10 mouse cellular contexts compared by ENCODE assay signal in genomic region chr5:112427283-112427682, GRCm38 (mm10). TPM values are rescaled to one million over a fixed set of nuclear protein-coding genes. Genes with fewer than 3 reads are reported as not detected.
DNase-seq lines count a peak whose midpoint lies in the region; ATAC-seq lines count a peak whose summit lies in the region.
"Had no signal": no experiment of that assay in that cellular context is flagged by ENCODE, and none has a peak within 500 bp of the region (broad histone marks: within the 10 kb centered on the region; RNA-seq: fewer than 3 reads in every experiment).

No protein-coding gene starts in this region.

- no peak overlapping the region for H3K9ac ChIP-seq in hindbrain, embryonic 12.5 days
- no peak overlapping the region for H3K9ac ChIP-seq in midbrain, embryonic 16.5 days (ENCODE audit: low read depth, low read length)
- H3K9ac ChIP-seq: embryonic facial prominence, embryonic 13.5 days had no signal

- H3K27ac ChIP-seq in hindbrain, embryonic 10.5 days = no peak overlapping the region
- no peak overlapping the region for H3K27ac ChIP-seq in hindbrain, embryonic 12.5 days
- no peak overlapping the region for H3K27ac ChIP-seq in midbrain, embryonic 16.5 days (ENCODE audit: low read length)
- H3K27ac ChIP-seq: embryonic facial prominence, embryonic 13.5 days had no signal

- no peak for ATAC-seq in hindbrain, embryonic 12.5 days (ENCODE audit: low FRiP score)
- ATAC-seq in midbrain, embryonic 16.5 days = peak; percentile 44; the same call in 1 of the 2 replicates

- H3K4me1 ChIP-seq in hindbrain, embryonic 10.5 days (replicated peaks) = peaks cover 37% of the 10 kb centered on the region
- peaks cover 9% of the 10 kb centered on the region for H3K4me1 ChIP-seq in hindbrain, embryonic 12.5 days
- H3K4me1 ChIP-seq in midbrain, embryonic 16.5 days (ENCODE audit: control insufficient read depth, insufficient read depth, low read length) = peaks cover 4% of the 10 kb centered on the region

- H3K4me2 ChIP-seq in hindbrain, embryonic 12.5 days (replicated peaks) = no peak overlapping the region
- no peak overlapping the region for H3K4me2 ChIP-seq in midbrain, embryonic 16.5 days (ENCODE audit: low read length)
- H3K4me2 ChIP-seq: embryonic facial prominence, embryonic 13.5 days had no signal

- no peaks in the 10 kb centered on the region for H3K36me3 ChIP-seq in hindbrain, embryonic 10.5 days
- H3K36me3 ChIP-seq in hindbrain, embryonic 12.5 days = no peaks in the 10 kb centered on the region
- H3K36me3 ChIP-seq in midbrain, embryonic 16.5 days (ENCODE audit: control insufficient read depth, insufficient read depth, low read length) = no peaks in the 10 kb centered on the region
- H3K36me3 ChIP-seq: embryonic facial prominence, embryonic 13.5 days had no signal

- H3K9me3 ChIP-seq in hindbrain, embryonic 10.5 days = no peaks in the 10 kb centered on the region
- H3K9me3 ChIP-seq in hindbrain, embryonic 12.5 days (replicated peaks) = no peaks in the 10 kb centered on the region
- no peaks in the 10 kb centered on the region for H3K9me3 ChIP-seq in midbrain, embryonic 16.5 days (replicated peaks; ENCODE audit: control insufficient read depth, low read length, poor library complexity, severe bottlenecking)
- H3K9me3 ChIP-seq: embryonic facial prominence, embryonic 13.5 days had no signal

- 48% methylated on average over 2 of the region's 2 CpGs for WGBS in hindbrain, embryonic 10.5 days
- WGBS in hindbrain, embryonic 12.5 days = 50% methylated on average over 2 of the region's 2 CpGs
- WGBS in midbrain, embryonic 16.5 days = 43% methylated on average over 2 of the region's 2 CpGs

- no peak overlapping the region for H3K4me3 ChIP-seq in hindbrain, embryonic 10.5 days
- H3K4me3 ChIP-seq in hindbrain, embryonic 12.5 days = no peak overlapping the region
- no peak overlapping the region for H3K4me3 ChIP-seq in midbrain, embryonic 16.5 days (ENCODE audit: low read depth, low read length)
- H3K4me3 ChIP-seq: embryonic facial prominence, embryonic 13.5 days had no signal

- intact Hi-C loops in gastrocnemius, postnatal 14 days (cut with DNase I; ENCODE audit: low total_unique reads) = loop anchor here (5.0 to 10.0 kb wide), 2 partner anchors 92 to 185 kb away; no protein-coding TSS in a partner anchor
- intact Hi-C loops in left cerebral cortex, postnatal 14 days (cut with DNase I) = loop anchor here (5.0 to 10.0 kb wide), 2 partner anchors 85 to 182 kb away; partner anchors contain the start of genes Hps4 and Srrd

- H3K27me3 ChIP-seq in hindbrain, embryonic 10.5 days (ENCODE audit: insufficient read depth, poor library complexity, severe bottlenecking) = peaks cover 76% of the 10 kb centered on the region
- H3K27me3 ChIP-seq in hindbrain, embryonic 12.5 days = peaks cover 46% of the 10 kb centered on the region
- H3K27me3 ChIP-seq in midbrain, embryonic 16.5 days (ENCODE audit: control insufficient read depth, insufficient read depth, low read depth, low read length) = 0 out of 2 replicates have a peak, but pooled peaks cover 2% of the 10 kb centered on the region

- DNase-seq in hindbrain, embryonic 10.5 days (ENCODE audit: low spot score) = peak; percentile 75
- peak; percentile 49 for DNase-seq in Muller cell, postnatal 12 days (ENCODE audit: inconsistent ontology term)
- DNase-seq in cerebellum, adult 9-10 months = peak; percentile 76
- peak; percentile 57 for DNase-seq in gastrocnemius, postnatal 14 days
- peak; percentile 77 to 84 for DNase-seq in left cerebral cortex, postnatal 14 days (ENCODE audit: low spot score in 2 of 2)
- DNase-seq in testis, postnatal 14 days (ENCODE audit: low spot score) = peak; percentile 42

RNA-seq across cellular contexts. Expression of gene Gm6588, which starts 21.9 kb away (rescaled TPM):
- 0.14 TPM in 1 of 2 replicates, not detected in the other for polyA plus RNA-seq in hindbrain, embryonic 10.5 days (2016; fragmentation: Nextera tagmentation; extraction: Ambion mirVana)
- polyA plus RNA-seq in hindbrain, embryonic 12.5 days (2016; fragmentation: Nextera tagmentation; extraction: Ambion mirVana) = 0.37 and 0.64 TPM in 2 replicates
- total RNA-seq in gastrocnemius, postnatal 14 days (2021) = not detected
- total RNA-seq in left cerebral cortex, postnatal 14 days (2021) = not detected
- 1.0 and 1.6 TPM in 2 replicates for polyA plus RNA-seq in midbrain, embryonic 16.5 days (2015; fragmentation: Nextera tagmentation; extraction: Ambion mirVana)
- polyA plus RNA-seq: liver, embryonic 16.5 days had no signal

RNA-seq across cellular contexts. Expression of gene Asphd2, which starts 32.6 kb away (rescaled TPM):
- 19.3 and 24.8 TPM in 2 replicates for polyA plus RNA-seq in hindbrain, embryonic 10.5 days (2016; fragmentation: Nextera tagmentation; extraction: Ambion mirVana)
- 60.7 and 66.1 TPM in 2 replicates for polyA plus RNA-seq in hindbrain, embryonic 12.5 days (2016; fragmentation: Nextera tagmentation; extraction: Ambion mirVana)
- 1 to 10 TPM in 1 of 2 experiments, under 1 TPM in 1; 0.33 to 1.0 TPM for total RNA-seq in gastrocnemius, postnatal 14 days (2021)
- 100 to 1,000 TPM; 164 to 171 TPM for total RNA-seq in left cerebral cortex, postnatal 14 days (2021)
- polyA plus RNA-seq in midbrain, embryonic 16.5 days (2015; fragmentation: Nextera tagmentation; extraction: Ambion mirVana) = 58.8 and 66.2 TPM in 2 replicates
- polyA plus RNA-seq: liver, embryonic 16.5 days had no signal
